Mouse (Mus musculus) liver, postnatal 0 days (tissue): ENCODE data around the gene Cers5.

Experiments used
- CTCF ChIP-seq: sonication (generic); IDR thresholded peaks from 2 replicates; pipeline ENCODE4 v1.5.1; 2016; ENCODE audit warnings: antibody characterized with exemption, low read depth
- EP300 ChIP-seq: IDR thresholded peaks from 2 replicates; pipeline ENCODE4 v1.6.1; 2016; ENCODE audit warnings: antibody characterized with exemption, low read depth, mild to moderate bottlenecking

GRCm38 (mm10) chr15:99799706-99800105 lies 27.0 kb upstream of the Cers5 start:
- TF ChIP-seq CTCF (no peak), EP300 (no peak)
